Mouse (Mus musculus) olfactory bulb, adult 2 months (tissue): ENCODE data around the gene Gsg1.

Experiments
- CTCF ChIP-seq: fragments of 200-500 bp; IDR thresholded peaks from 2 replicates; pipeline ENCODE4 v1.5.1; 2012; ENCODE audit warnings: low read depth, mild to moderate bottlenecking, low read length, moderate library complexity; ENCODE audit not compliant: insufficient read depth
- POLR2A ChIP-seq: fragments of 200-500 bp; IDR thresholded peaks from 2 replicates; pipeline ENCODE4 v1.6.1; 2012; ENCODE audit warnings: mild to moderate bottlenecking, low read depth, low read length, moderate library complexity; ENCODE audit not compliant: insufficient read depth

GRCm38 (mm10) chr6:135202668-135203067, 51.5 kb downstream of the Gsg1 start:
- TF ChIP-seq CTCF = no peak
- TF ChIP-seq POLR2A = no peak
